Mouse (Mus musculus) regulatory T cell (primary cell): ENCODE measurements around the gene 4930524B15Rik.
"Not testable (repeated sequence)": the region's sequence is repeated elsewhere in the genome, so short reads cannot be mapped to it uniquely, and the experiment has no call there.

Experiments used
- in situ Hi-C: fragments of 300-600 bp; cut with MboI, MseI; formaldehyde crosslinking; loops from one replicate; pipeline ENCODE4 v1.15.1; 2025; ENCODE audit warnings: high pct_unique_total_duplicates

Gene 4930524B15Rik

DNA sequence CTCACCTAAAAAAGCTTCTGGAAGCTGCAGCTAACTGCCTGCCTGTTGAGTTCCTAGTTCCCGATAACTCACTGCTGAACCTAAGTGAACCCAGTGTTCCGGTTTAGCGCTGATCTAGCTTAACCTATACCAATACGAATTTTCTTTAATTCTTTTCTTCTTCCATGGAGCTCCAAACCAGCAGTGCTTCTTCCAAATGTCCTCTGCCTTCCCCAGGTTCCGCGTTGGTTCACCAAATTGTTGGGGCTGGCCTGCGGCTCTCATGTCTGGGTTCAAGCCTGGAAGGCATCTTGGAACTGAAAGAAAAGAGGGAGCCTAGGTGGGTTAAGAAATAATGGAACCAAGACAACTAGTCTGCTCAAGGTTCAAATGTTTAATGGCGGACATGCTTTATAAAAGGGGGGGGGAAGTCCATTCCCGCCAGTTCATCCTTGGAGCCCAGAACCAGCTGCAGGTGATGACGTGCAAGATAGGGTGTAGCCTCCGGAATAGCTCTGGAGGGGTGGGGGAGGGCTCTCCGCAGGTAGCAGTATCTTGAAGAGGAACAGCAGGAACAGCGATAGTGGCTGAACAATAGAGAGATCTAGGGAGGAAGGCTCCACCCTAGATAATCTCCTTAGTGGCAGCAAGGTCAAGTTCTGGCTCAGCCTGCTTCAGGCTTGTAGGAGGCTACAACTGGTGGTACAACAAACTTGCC, 17.0 kb downstream of the 4930524B15Rik start:
- in situ Hi-C loops = not testable (repeated sequence)

- in situ Hi-C loops = no loop called here
Observed at GRCm38 (mm10) chr11:31983249-31983648, 17.9 kb downstream of the 4930524B15Rik start.

DNA sequence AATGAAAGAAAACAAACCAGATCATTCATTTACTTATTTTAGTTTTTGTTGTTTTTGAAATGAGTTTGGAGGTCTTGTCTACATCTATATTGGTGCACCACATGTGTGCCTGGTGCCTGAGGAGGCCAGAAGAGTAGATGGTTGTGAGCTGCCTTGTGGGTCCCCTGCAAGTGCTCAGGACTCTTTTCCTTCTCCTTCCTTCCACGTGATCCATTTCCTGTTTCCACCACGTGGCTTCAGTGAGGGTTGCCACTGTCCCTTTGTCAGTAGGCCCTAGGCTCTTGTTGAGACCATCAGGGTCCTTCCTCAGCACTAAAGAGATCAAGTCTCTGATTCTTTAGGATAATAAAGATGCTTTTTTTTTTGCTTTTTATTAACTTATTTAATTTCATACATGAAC, 19.4 kb downstream of the 4930524B15Rik start:
- in situ Hi-C loops = no loop called here

DNA sequence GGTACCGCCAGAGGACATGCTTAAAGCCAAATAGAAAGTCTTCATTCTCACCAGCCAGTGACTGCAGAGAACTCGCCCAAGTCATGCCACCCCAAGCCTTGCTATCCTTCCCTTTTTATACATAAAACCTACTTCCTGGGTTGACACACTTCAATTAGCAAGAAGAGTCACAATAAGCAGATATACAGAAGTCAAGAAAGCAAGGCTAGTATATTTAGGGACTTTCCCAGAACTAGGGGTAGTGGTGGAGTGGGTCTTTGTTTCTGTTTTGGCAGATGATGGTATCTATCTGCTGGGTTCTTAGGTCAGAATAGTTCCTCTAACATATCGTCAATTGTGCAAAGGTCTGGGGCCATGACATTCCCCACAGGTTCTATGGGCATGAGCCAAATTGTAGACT, 27.1 kb downstream of the 4930524B15Rik start:
- in situ Hi-C loops = no loop called here

DNA sequence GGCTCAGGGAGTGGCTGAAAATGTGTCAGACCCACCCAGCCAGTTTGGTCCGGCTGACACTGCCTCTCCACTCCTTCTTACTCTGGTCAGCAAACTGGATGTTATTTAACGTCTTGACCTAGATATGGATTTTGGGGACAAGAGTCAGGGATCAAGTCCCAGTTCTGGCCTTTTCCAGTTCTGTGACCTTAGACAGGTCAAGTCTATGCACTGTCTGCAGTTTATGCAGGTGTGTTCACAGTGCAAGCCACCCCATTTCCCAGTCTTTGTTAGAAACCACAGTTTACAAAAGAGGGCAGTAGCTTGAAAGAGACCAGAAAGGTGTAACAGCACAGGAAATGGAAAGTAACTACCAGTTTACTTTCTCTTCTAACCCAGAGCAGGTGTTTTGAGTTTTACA, 34.3 kb downstream of the 4930524B15Rik start:
- in situ Hi-C loops = loop anchor here (5.0 kb wide), 2 partner anchors 63 to 108 kb away; no protein-coding TSS in a partner anchor

DNA sequence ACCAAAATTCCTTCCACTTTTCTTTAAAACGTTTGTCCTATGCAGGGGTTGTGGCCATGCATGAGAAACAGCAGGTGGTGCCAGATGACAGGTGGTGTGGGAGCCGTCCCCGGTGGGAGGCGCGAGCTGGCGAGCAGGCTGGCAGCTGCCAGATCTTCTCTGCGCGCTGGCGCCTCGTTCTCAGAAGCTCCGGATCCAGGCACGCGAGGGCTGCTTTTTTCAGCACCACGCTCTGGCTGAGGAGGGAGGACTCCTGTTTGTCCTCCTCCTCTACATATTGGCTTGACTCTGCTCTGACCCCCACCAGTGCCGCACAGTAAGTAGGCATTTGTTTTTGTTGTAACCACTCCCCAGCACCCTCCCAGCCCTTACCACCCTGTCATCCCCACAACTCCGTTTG, 34.9 kb downstream of the 4930524B15Rik start, which contains the start of gene Nsg2:
Gene Nsg2 (plus strand): TSS at position 183 of the 400 bp plus-strand sequence.
- in situ Hi-C loops = loop anchor here (5.0 kb wide), 1 partner anchor 107 kb away; no protein-coding TSS in a partner anchor

DNA sequence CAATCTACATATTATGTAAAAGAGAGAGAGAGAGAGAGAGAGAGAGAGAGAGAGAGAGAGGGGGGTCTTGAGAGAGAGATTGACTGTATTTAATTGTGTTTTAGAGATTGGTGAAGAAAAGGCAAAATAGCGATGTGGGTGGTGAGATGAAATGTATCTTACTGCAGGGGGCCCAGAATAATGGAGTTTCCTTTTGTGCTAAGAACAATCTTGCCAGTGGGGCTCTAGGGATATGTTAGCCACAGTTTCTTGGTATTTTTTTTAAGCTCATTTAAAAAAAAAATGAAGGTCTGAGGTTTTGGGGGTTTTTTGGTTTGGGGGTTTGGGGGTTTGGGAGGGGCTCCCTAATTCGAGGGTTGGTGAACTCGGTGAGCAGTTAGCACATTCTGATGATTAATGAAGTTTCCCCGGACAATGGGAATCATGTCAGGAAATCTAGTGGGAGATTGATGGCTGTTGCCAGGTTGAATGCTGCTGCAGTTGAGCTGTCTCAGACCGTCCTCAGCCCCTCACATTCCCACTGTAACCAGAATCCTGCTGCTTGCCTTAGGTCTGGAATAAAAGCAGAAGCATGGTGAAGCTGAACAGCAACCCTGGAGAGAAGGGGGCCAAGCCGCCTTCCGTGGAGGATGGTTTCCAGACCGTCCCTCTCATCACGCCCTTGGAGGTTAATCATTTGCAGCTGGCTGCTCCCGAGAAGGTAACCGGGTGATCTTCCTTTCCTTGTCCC, 36.0 kb downstream of the 4930524B15Rik start:
- in situ Hi-C loops = loop anchor here (5.0 kb wide), 1 partner anchor 106 kb away; no protein-coding TSS in a partner anchor

- in situ Hi-C loops = loop anchor here (5.0 kb wide), 1 partner anchor 105 kb away; no protein-coding TSS in a partner anchor
Observed at GRCm38 (mm10) chr11:32002670-32003072, 37.3 kb downstream of the 4930524B15Rik start.

DNA sequence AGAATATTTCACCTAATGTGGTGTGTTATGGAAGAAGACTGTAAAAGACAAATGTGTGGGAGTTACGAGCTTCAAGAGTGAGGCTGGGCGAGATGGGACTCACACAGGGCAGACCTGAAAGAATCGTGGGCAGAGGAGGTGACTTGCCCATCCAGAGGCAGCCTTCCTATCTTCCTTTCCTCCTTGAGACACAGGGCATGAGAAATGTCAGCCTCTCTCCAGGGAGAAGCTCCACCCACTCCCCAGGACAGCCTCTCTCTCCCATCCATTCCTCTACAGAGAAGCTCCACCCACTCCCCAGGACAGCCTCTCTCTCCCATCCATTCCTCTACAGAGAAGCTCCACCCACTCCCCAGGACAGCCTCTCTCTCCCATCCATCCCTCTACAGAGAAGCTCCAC, 42.7 kb downstream of the 4930524B15Rik start:
- in situ Hi-C loops = not testable (repeated sequence)

- in situ Hi-C loops = no loop called here
Observed at GRCm38 (mm10) chr11:32008852-32009251, 43.5 kb downstream of the 4930524B15Rik start.

- in situ Hi-C loops = no loop called here
Observed at GRCm38 (mm10) chr11:32009961-32010662, 44.7 kb downstream of the 4930524B15Rik start.

DNA sequence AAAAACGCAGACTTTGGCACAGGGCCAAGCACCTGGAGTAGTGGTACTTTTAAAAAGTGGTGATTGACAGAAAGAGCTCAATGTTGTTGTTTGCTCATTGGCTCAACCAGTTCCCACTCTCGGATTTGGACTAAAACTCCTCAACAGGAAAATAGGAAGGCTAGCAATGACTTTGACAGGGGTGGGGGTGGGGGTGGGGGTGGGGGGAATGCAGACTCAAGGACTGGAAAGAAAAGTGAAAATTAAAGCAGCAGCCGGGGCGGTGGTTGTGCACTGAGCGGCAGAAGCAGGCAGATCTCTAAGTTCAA, 45.2 kb downstream of the 4930524B15Rik start:
- in situ Hi-C loops = no loop called here

GRCm38 (mm10) chr11:32011867-32012603, 46.6 kb downstream of the 4930524B15Rik start:
- in situ Hi-C loops = no loop called here

DNA sequence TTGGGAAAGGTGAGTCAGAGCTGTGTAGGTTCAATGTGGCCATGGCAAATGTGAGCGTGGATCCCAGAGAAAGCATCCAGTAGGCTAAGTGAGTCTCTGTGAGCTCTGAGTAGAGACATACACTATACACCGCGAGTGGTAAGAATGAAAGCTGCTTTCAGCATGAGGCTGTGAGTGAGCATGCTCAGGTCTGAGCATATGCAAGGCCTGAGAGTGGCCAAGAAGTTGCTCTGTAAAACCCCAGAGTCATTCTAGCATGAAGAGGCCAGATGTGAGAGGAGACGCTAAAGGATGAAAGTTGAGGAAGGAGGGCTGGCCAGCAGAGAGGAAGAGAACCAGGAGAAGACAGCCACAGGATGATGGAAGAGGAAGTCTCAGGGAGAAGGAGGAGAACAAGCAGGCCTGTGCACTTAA, 47.6 kb downstream of the 4930524B15Rik start:
- in situ Hi-C loops = no loop called here

GRCm38 (mm10) chr11:32013561-32013960, 48.2 kb downstream of the 4930524B15Rik start:
- in situ Hi-C loops = no loop called here

- in situ Hi-C loops = no loop called here
Observed at GRCm38 (mm10) chr11:32018201-32018600, 52.8 kb downstream of the 4930524B15Rik start.

DNA sequence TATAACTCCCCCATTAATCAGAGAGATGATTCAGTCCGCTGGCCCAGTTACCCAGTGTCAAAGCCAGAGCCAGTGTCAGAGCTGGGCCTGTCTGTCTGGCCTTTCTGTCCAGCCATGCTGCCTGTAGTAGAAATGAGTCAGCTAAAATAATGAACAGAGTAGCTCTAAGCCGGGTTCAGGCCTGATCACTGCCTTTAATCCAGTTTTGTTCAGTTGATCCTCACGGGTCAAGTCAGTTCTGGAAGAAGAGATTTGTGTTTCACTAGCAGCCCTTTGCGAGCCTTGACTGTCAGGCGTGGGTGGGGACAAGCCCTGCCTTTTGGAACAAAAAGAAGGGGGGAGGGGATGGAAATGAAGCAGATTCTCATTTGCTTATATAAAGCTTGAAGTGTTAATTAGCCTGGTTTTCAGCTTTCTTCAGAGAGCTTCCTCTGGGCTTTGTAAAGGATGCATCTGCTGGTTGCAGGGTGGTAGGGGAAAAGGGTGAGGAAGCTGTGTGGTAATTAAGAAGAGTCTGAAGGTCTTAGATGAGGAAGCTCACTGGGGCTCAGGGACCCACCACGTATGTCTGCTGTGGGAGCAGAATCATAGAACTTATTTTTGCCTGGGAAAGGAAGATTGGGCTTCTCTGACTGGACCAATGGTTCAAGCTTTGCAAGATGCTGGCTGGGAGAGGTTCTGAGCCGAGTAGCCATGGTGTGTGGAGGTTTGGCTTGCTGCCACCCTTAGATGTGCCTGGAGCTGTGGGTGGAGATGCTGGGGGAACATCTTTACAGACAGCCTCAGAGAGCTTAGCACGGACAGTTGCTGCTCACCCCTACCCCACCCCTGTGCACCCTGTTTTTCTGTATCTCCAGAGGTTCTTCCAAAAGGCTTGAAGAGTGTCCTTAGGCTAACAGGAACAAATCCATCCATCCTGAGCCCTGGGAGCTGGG, 54.9 kb downstream of the 4930524B15Rik start:
- in situ Hi-C loops = loop anchor here (10.0 kb wide), 1 partner anchor 545 kb away; no protein-coding TSS in a partner anchor

- in situ Hi-C loops = loop anchor here (10.0 kb wide), 1 partner anchor 538 kb away; no protein-coding TSS in a partner anchor
Observed at GRCm38 (mm10) chr11:32026634-32027033, 61.2 kb downstream of the 4930524B15Rik start.

DNA sequence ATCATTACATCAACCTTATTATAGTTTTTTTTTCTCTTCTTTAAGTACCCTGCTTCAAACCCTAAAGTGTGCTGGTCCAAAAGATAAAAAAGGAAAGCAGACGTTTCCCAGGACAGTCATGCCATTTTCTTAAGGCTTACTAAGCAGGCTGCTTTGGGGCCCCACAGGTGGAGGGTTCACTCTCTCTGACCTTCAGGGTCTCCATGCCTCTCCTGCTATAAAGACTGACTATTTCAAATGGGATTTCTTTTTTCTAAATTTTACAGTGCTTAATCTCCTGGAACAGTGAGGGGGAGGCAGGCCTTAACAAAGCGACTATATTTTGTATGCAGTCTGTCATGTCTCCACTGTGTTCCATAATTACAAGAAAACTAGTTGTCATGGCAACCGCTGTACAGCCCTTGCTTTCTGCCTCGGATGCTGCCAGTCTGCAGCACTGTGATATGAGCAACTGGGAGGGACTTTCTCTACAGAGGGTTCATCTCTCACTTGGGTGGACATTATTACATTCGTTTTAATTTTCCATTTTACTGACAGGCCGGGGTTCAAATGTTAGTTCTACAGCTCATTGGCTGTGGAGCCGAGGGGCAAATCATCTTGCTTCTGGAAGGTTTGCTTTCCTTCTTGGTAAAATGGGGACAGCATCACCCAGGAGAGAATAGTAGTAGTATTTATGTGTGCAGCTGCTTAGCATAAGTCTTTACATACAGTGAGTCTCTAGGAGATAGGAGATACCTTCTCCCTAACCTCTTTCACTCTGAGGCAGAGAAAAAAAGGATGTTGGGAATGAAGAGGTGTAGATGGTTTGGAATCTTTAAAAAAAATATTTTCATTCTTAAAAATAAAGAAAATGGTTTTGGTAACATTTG, 62.3 kb downstream of the 4930524B15Rik start:
- in situ Hi-C loops = loop anchor here (10.0 kb wide), 1 partner anchor 537 kb away; no protein-coding TSS in a partner anchor
